Mouse (Mus musculus): ENCODE measurements at regions not wholly inside any gene's neighbourhood (a gene's known extent, or its start where the extent isn't known, plus 50 kb on each side); places are given as distances from the start of the nearest gene placed in this dataset.

- no peak for ATAC-seq (ENCODE audit: insufficient read depth)
- Histone ChIP-seq H3K36me3 (replicated peaks) (no peaks in the 10 kb centered on the region), H3K9ac (no peak overlapping the region), H3K27me3 (no peaks in the 10 kb centered on the region), H3K4me3 (replicated peaks) (no peak overlapping the region), H3K4me2 (no peak overlapping the region), H3K9me3 (replicated peaks) (no peaks in the 10 kb centered on the region), H3K4me1 (replicated peaks) (peaks cover 14% of the 10 kb centered on the region), H3K27ac (replicated peaks) (no peak overlapping the region)
- WGBS (ENCODE audit: insufficient replicate concordance) = 64% methylated on average over 3 of the region's 3 CpGs
Measured at GRCm38 (mm10) chr15:5462651-5463050, 218.7 kb upstream of the Ptger4 start.

GRCm38 (mm10) chr15:5464732-5465131 is 220.7 kb upstream of the Ptger4 start:
- no peak overlapping the region for H3K4me2 ChIP-seq
- no peaks in the 10 kb centered on the region for H3K9me3 ChIP-seq (replicated peaks)
- no peak overlapping the region for H3K4me3 ChIP-seq (replicated peaks)
- 0 out of 2 replicates have a peak, but pooled peaks cover 4% of the 10 kb centered on the region for H3K4me1 ChIP-seq (replicated peaks)
- ATAC-seq (ENCODE audit: insufficient read depth) = no peak
- no peak overlapping the region for H3K9ac ChIP-seq
- no peaks in the 10 kb centered on the region for H3K36me3 ChIP-seq (replicated peaks)
- H3K27ac ChIP-seq (replicated peaks) = no peak overlapping the region
- no peaks in the 10 kb centered on the region for H3K27me3 ChIP-seq
- 60% methylated on average over 5 of the region's 5 CpGs for WGBS (ENCODE audit: insufficient replicate concordance)

GRCm38 (mm10) chr15:5468535-5469073 is 224.6 kb upstream of the Ptger4 start:
- ATAC-seq (ENCODE audit: insufficient read depth) = no peak
- H3K27ac ChIP-seq (replicated peaks) = no peak overlapping the region
- H3K9me3 ChIP-seq (replicated peaks) = no peaks in the 10 kb centered on the region
- no peak overlapping the region for H3K4me3 ChIP-seq (replicated peaks)
- no peaks in the 10 kb centered on the region for H3K4me1 ChIP-seq (replicated peaks)
- WGBS (ENCODE audit: insufficient replicate concordance) = 63% methylated on average over 3 of the region's 3 CpGs
- no peak overlapping the region for H3K9ac ChIP-seq
- no peaks in the 10 kb centered on the region for H3K36me3 ChIP-seq (replicated peaks)
- no peak overlapping the region for H3K4me2 ChIP-seq
- H3K27me3 ChIP-seq = no peaks in the 10 kb centered on the region

- no peak overlapping the region for H3K9ac ChIP-seq
- no peaks in the 10 kb centered on the region for H3K27me3 ChIP-seq
- no peak overlapping the region for H3K4me3 ChIP-seq (replicated peaks)
- no peaks in the 10 kb centered on the region for H3K36me3 ChIP-seq (replicated peaks)
- no peaks in the 10 kb centered on the region for H3K4me1 ChIP-seq (replicated peaks)
- 16% methylated on average over 1 of the region's 1 CpGs for WGBS (ENCODE audit: insufficient replicate concordance)
- no peak overlapping the region for H3K27ac ChIP-seq (replicated peaks)
- ATAC-seq (ENCODE audit: insufficient read depth) = no peak
- no peaks in the 10 kb centered on the region for H3K9me3 ChIP-seq (replicated peaks)
- no peak overlapping the region for H3K4me2 ChIP-seq
Measured at GRCm38 (mm10) chr15:5475389-5475995, 231.5 kb upstream of the Ptger4 start.

GRCm38 (mm10) chr15:5493286-5493685 is 249.3 kb upstream of the Ptger4 start:
- Histone ChIP-seq H3K27me3 (no peaks in the 10 kb centered on the region), H3K4me3 (replicated peaks) (no peak overlapping the region), H3K36me3 (replicated peaks) (no peaks in the 10 kb centered on the region), H3K9me3 (replicated peaks) (no peaks in the 10 kb centered on the region), H3K9ac (no peak overlapping the region), H3K27ac (replicated peaks) (no peak overlapping the region), H3K4me1 (replicated peaks) (no peaks in the 10 kb centered on the region), H3K4me2 (no peak overlapping the region)
- ATAC-seq (ENCODE audit: insufficient read depth) = no peak
- 32% methylated on average over 3 of the region's 3 CpGs for WGBS (ENCODE audit: insufficient replicate concordance)

GRCm38 (mm10) chr15:5495187-5495849 is 251.3 kb upstream of the Ptger4 start:
- no peaks in the 10 kb centered on the region for H3K4me1 ChIP-seq (replicated peaks)
- H3K9ac ChIP-seq = no peak overlapping the region
- WGBS (ENCODE audit: insufficient replicate concordance) = 66% methylated on average over 8 of the region's 8 CpGs
- ATAC-seq (ENCODE audit: insufficient read depth) = no peak
- H3K27me3 ChIP-seq = no peaks in the 10 kb centered on the region
- H3K4me2 ChIP-seq = no peak overlapping the region
- H3K9me3 ChIP-seq (replicated peaks) = no peaks in the 10 kb centered on the region
- H3K4me3 ChIP-seq (replicated peaks) = no peak overlapping the region
- no peak overlapping the region for H3K27ac ChIP-seq (replicated peaks)
- no peaks in the 10 kb centered on the region for H3K36me3 ChIP-seq (replicated peaks)

GRCm38 (mm10) chr15:5495954-5496353 is 252.0 kb upstream of the Ptger4 start:
- no peaks in the 10 kb centered on the region for H3K4me1 ChIP-seq (replicated peaks)
- no peak overlapping the region for H3K4me2 ChIP-seq
- 63% methylated on average over 2 of the region's 2 CpGs for WGBS (ENCODE audit: insufficient replicate concordance)
- no peak overlapping the region for H3K4me3 ChIP-seq (replicated peaks)
- no peak overlapping the region for H3K27ac ChIP-seq (replicated peaks)
- H3K9ac ChIP-seq = no peak overlapping the region
- H3K36me3 ChIP-seq (replicated peaks) = no peaks in the 10 kb centered on the region
- no peak for ATAC-seq (ENCODE audit: insufficient read depth)
- no peaks in the 10 kb centered on the region for H3K9me3 ChIP-seq (replicated peaks)
- H3K27me3 ChIP-seq = no peaks in the 10 kb centered on the region

- Histone ChIP-seq H3K27ac (replicated peaks) (no peak overlapping the region), H3K9ac (no peak overlapping the region), H3K4me1 (replicated peaks) (no peaks in the 10 kb centered on the region), H3K9me3 (replicated peaks) (no peaks in the 10 kb centered on the region), H3K4me2 (no peak overlapping the region), H3K27me3 (no peaks in the 10 kb centered on the region), H3K36me3 (replicated peaks) (no peaks in the 10 kb centered on the region), H3K4me3 (replicated peaks) (no peak overlapping the region)
- 69% methylated on average over 3 of the region's 3 CpGs for WGBS (ENCODE audit: insufficient replicate concordance)
- no peak for ATAC-seq (ENCODE audit: insufficient read depth)
Measured at GRCm38 (mm10) chr15:5504502-5504901, 260.5 kb upstream of the Ptger4 start.

DNA sequence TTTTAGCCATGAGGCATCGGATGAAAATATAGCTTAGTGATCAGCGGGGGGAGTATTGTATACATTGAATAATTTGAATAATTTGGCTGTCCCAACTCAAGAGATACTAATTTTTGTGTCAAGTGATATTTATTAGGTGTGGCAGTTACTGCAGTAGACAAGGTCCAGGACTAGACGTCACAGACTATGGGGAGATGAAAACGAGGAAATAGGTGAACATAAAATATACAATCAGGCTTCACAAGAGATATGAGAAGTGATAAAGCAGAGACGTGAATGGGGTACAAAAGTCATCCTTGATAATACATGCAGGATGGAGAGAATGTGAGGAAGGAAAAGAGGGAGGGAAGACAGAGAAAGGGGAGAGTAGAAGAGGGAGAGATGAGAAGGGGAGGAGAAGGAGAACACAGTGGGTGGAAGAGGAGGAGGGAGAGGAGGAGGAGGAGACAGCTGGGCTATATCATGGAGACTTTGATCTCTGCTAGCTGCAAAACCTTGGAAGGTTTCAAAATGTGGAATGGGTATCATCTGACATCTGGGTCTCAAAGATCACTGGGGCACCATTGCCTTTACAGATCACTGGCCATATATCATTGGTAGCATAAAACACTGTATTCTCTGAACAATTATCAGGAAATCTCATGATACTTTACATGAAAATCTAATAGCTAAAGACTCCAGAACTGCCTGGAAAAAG is 263.0 kb upstream of the Ptger4 start:
- H3K36me3 ChIP-seq (replicated peaks) = no peaks in the 10 kb centered on the region
- no peak overlapping the region for H3K4me3 ChIP-seq (replicated peaks)
- no peaks in the 10 kb centered on the region for H3K4me1 ChIP-seq (replicated peaks)
- H3K9me3 ChIP-seq (replicated peaks) = no peaks in the 10 kb centered on the region
- no peak overlapping the region for H3K9ac ChIP-seq
- no peaks in the 10 kb centered on the region for H3K27me3 ChIP-seq
- no peak for ATAC-seq (ENCODE audit: insufficient read depth)
- 54% methylated on average over 5 of the region's 5 CpGs for WGBS (ENCODE audit: insufficient replicate concordance)
- H3K4me2 ChIP-seq = no peak overlapping the region
- H3K27ac ChIP-seq (replicated peaks) = no peak overlapping the region

- H3K4me1 ChIP-seq (replicated peaks) = no peaks in the 10 kb centered on the region
- no peak overlapping the region for H3K4me3 ChIP-seq (replicated peaks)
- no peak overlapping the region for H3K4me2 ChIP-seq
- H3K36me3 ChIP-seq (replicated peaks) = no peaks in the 10 kb centered on the region
- no peak overlapping the region for H3K9ac ChIP-seq
- no peak overlapping the region for H3K27ac ChIP-seq (replicated peaks)
- no peaks in the 10 kb centered on the region for H3K27me3 ChIP-seq
- 60% methylated on average over 3 of the region's 3 CpGs for WGBS (ENCODE audit: insufficient replicate concordance)
- no peak for ATAC-seq (ENCODE audit: insufficient read depth)
- no peaks in the 10 kb centered on the region for H3K9me3 ChIP-seq (replicated peaks)
Measured at GRCm38 (mm10) chr15:5507545-5507913, 263.5 kb upstream of the Ptger4 start.

GRCm38 (mm10) chr15:5510056-5510455 is 266.1 kb upstream of the Ptger4 start:
- no peak overlapping the region for H3K9ac ChIP-seq
- WGBS (ENCODE audit: insufficient replicate concordance) = 38% methylated on average over 3 of the region's 3 CpGs
- no peak overlapping the region for H3K27ac ChIP-seq (replicated peaks)
- no peak for ATAC-seq (ENCODE audit: insufficient read depth)
- H3K9me3 ChIP-seq (replicated peaks) = no peaks in the 10 kb centered on the region
- no peaks in the 10 kb centered on the region for H3K4me1 ChIP-seq (replicated peaks)
- H3K4me2 ChIP-seq = no peak overlapping the region
- H3K27me3 ChIP-seq = no peaks in the 10 kb centered on the region
- H3K4me3 ChIP-seq (replicated peaks) = no peak overlapping the region
- no peaks in the 10 kb centered on the region for H3K36me3 ChIP-seq (replicated peaks)

Data from liver, embryonic 15.5 days (tissue).